9 mouse cellular contexts compared by ENCODE assay signal in genomic region chr19:10435908-10436307, GRCm38 (mm10). TPM values are rescaled to one million over a fixed set of nuclear protein-coding genes. Genes with fewer than 3 reads are reported as not detected.
A peak's percentile ranks its signal among the peaks of the same experiment; 100 is the strongest.
DNase-seq lines count a peak whose midpoint lies in the region; ATAC-seq and TF ChIP-seq lines count a peak whose summit lies in the region.
"Had no signal": no experiment of that assay in that cellular context is flagged by ENCODE, and none has a peak within 500 bp of the region (broad histone marks: within the 10 kb centered on the region; RNA-seq: fewer than 3 reads in every experiment).

No protein-coding gene starts in this region.

- DNase-seq in urinary bladder, postnatal 14 days (ENCODE audit: low spot score) = peak; percentile 69
- DNase-seq in urinary bladder, postnatal 10 days (ENCODE audit: low spot score) = no peak
- DNase-seq in cerebellum, adult 9-10 months = peak; percentile 91
- peak; percentile 61 to 69 for DNase-seq in frontal cortex, postnatal 25 days (ENCODE audit: low spot score in 2 of 2)
- DNase-seq in limb, embryonic 14.5 days (ENCODE audit: low spot score) = peak; percentile 48
- DNase-seq in thymus, postnatal 0 days (ENCODE audit: low spot score) = peak; percentile 61

- WGBS in intestine, postnatal 0 days = 23% methylated on average over 3 of the region's 3 CpGs
- 32% methylated on average over 3 of the region's 3 CpGs for WGBS in limb, embryonic 14.5 days
- 39% methylated on average over 3 of the region's 3 CpGs for WGBS in neural tube, embryonic 12.5 days

- peak; percentile 94 for TF ChIP-seq CTCF in intestine, postnatal 0 days (IDR thresholded peaks at IDR 0.05; ENCODE audit: low read depth)

- no peaks in the 10 kb centered on the region for H3K27me3 ChIP-seq in intestine, postnatal 0 days (replicated peaks; ENCODE audit: control insufficient read depth, insufficient read depth, low read length)
- H3K27me3 ChIP-seq in limb, embryonic 14.5 days (ENCODE audit: control insufficient read depth, insufficient read depth, low read length) = no peaks in the 10 kb centered on the region
- H3K27me3 ChIP-seq in neural tube, embryonic 12.5 days (replicated peaks) = peaks cover 3% of the 10 kb centered on the region; the same call in 1 of the 2 replicates

- no peaks in the 10 kb centered on the region for H3K9me3 ChIP-seq in intestine, postnatal 0 days (ENCODE audit: control insufficient read depth)
- H3K9me3 ChIP-seq in limb, embryonic 14.5 days (ENCODE audit: control insufficient read depth, low read length) = no peaks in the 10 kb centered on the region
- H3K9me3 ChIP-seq in neural tube, embryonic 12.5 days = no peaks in the 10 kb centered on the region
- H3K9me3 ChIP-seq: embryonic facial prominence, embryonic 13.5 days had no signal

- no peak overlapping the region for H3K4me2 ChIP-seq in intestine, postnatal 0 days (replicated peaks; ENCODE audit: low read depth)
- H3K4me2 ChIP-seq in limb, embryonic 14.5 days (replicated peaks; ENCODE audit: low read depth, low read length, severe bottlenecking) = no peak overlapping the region
- H3K4me2 ChIP-seq in neural tube, embryonic 12.5 days (replicated peaks) = no peak overlapping the region
- H3K4me2 ChIP-seq: embryonic facial prominence, embryonic 13.5 days had no signal

- ATAC-seq in intestine, postnatal 0 days = 0 out of 2 replicates have a peak, but pooled peaks have one; percentile 14
- ATAC-seq in limb, embryonic 14.5 days (ENCODE audit: low FRiP score, low read depth) = no peak
- peak; percentile 34; the same call in 1 of the 2 replicates for ATAC-seq in neural tube, embryonic 12.5 days (ENCODE audit: low FRiP score, low read depth)

- H3K4me1 ChIP-seq in intestine, postnatal 0 days (replicated peaks; ENCODE audit: control insufficient read depth, insufficient read depth, low read length) = no peaks in the 10 kb centered on the region
- no peaks in the 10 kb centered on the region for H3K4me1 ChIP-seq in limb, embryonic 14.5 days (ENCODE audit: control insufficient read depth, insufficient read depth, low read length)
- H3K4me1 ChIP-seq in neural tube, embryonic 12.5 days = no peaks in the 10 kb centered on the region

- H3K27ac ChIP-seq in intestine, postnatal 0 days (ENCODE audit: low read depth, low read length) = no peak overlapping the region
- no peak overlapping the region for H3K27ac ChIP-seq in limb, embryonic 14.5 days (replicated peaks; ENCODE audit: low read depth, low read length)
- no peak overlapping the region for H3K27ac ChIP-seq in neural tube, embryonic 12.5 days
- H3K27ac ChIP-seq: embryonic facial prominence, embryonic 13.5 days had no signal

- H3K36me3 ChIP-seq in intestine, postnatal 0 days (ENCODE audit: control insufficient read depth, insufficient read depth) = no peaks in the 10 kb centered on the region
- H3K36me3 ChIP-seq in limb, embryonic 14.5 days (ENCODE audit: control insufficient read depth, insufficient read depth, low read length) = no peaks in the 10 kb centered on the region
- 0 out of 2 replicates have a peak, but pooled peaks cover 2% of the 10 kb centered on the region for H3K36me3 ChIP-seq in neural tube, embryonic 12.5 days
- H3K36me3 ChIP-seq: embryonic facial prominence, embryonic 13.5 days had no signal

- H3K9ac ChIP-seq in intestine, postnatal 0 days (ENCODE audit: low read depth, low read length) = no peak overlapping the region
- no peak overlapping the region for H3K9ac ChIP-seq in limb, embryonic 14.5 days (ENCODE audit: low read depth, low read length, severe bottlenecking)
- H3K9ac ChIP-seq in neural tube, embryonic 12.5 days = no peak overlapping the region

- no peak for TF ChIP-seq POLR2A in limb, embryonic 14.5 days (IDR thresholded peaks at IDR 0.05; ENCODE audit: borderline replicate concordance, extremely low read depth, insufficient read depth, insufficient read length)

- H3K4me3 ChIP-seq in intestine, postnatal 0 days (ENCODE audit: low read depth, low read length) = no peak overlapping the region
- no peak overlapping the region for H3K4me3 ChIP-seq in limb, embryonic 14.5 days (replicated peaks; ENCODE audit: low read length)
- no peak overlapping the region for H3K4me3 ChIP-seq in neural tube, embryonic 12.5 days
- H3K4me3 ChIP-seq: embryonic facial prominence, embryonic 13.5 days had no signal

RNA-seq across cellular contexts. Expression of gene Lrrc10b, which starts 21.4 kb away (rescaled TPM):
- 12.5 and 14.3 TPM in 2 replicates for polyA plus RNA-seq in intestine, postnatal 0 days (2015; fragmentation: Nextera tagmentation; extraction: Ambion mirVana)
- 0.88 and 1.2 TPM in 2 replicates for polyA plus RNA-seq in limb, embryonic 14.5 days (2012; rRNA removed)
- polyA plus RNA-seq in limb, embryonic 14.5 days (2014; fragmentation: Nextera tagmentation; extraction: Ambion mirVana) = 0.43 and 0.84 TPM in 2 replicates
- 0.61 and 0.64 TPM in 2 replicates for polyA plus RNA-seq in neural tube, embryonic 12.5 days (2016; fragmentation: Nextera tagmentation; extraction: Ambion mirVana)
- polyA plus RNA-seq in thymus, postnatal 0 days (2015; fragmentation: Nextera tagmentation; extraction: Ambion mirVana) = 0.08 and 0.17 TPM in 2 replicates

RNA-seq across cellular contexts. Expression of gene Ppp1r32, which starts 46.8 kb away (rescaled TPM):
- polyA plus RNA-seq in intestine, postnatal 0 days (2015; fragmentation: Nextera tagmentation; extraction: Ambion mirVana) = 26.1 and 27.8 TPM in 2 replicates
- polyA plus RNA-seq in limb, embryonic 14.5 days (2012; rRNA removed) = 0.53 and 0.78 TPM in 2 replicates
- polyA plus RNA-seq in limb, embryonic 14.5 days (2014; fragmentation: Nextera tagmentation; extraction: Ambion mirVana) = 0.18 TPM in 1 of 2 replicates, not detected in the other
- polyA plus RNA-seq in neural tube, embryonic 12.5 days (2016; fragmentation: Nextera tagmentation; extraction: Ambion mirVana) = 0.51 TPM in 1 of 2 replicates, not detected in the other
- polyA plus RNA-seq in thymus, postnatal 0 days (2015; fragmentation: Nextera tagmentation; extraction: Ambion mirVana) = 0.49 and 0.57 TPM in 2 replicates

RNA-seq across cellular contexts. Expression of gene Syt7, which starts 47.0 kb away (rescaled TPM):
- 1.9 TPM in 2 replicates for polyA plus RNA-seq in intestine, postnatal 0 days (2015; fragmentation: Nextera tagmentation; extraction: Ambion mirVana)
- polyA plus RNA-seq in limb, embryonic 14.5 days (2012; rRNA removed) = 5.0 and 5.5 TPM in 2 replicates
- 2.0 and 2.2 TPM in 2 replicates for polyA plus RNA-seq in limb, embryonic 14.5 days (2014; fragmentation: Nextera tagmentation; extraction: Ambion mirVana)
- 4.8 and 5.4 TPM in 2 replicates for polyA plus RNA-seq in neural tube, embryonic 12.5 days (2016; fragmentation: Nextera tagmentation; extraction: Ambion mirVana)
- polyA plus RNA-seq in thymus, postnatal 0 days (2015; fragmentation: Nextera tagmentation; extraction: Ambion mirVana) = 0.23 and 0.60 TPM in 2 replicates

Comparison
In these comparisons a context has a peak if more than half of its experiments do, and no peak if none do; other contexts are left out.
1. RNA of gene Ppp1r32, which starts 46.8 kb away (polyA plus RNA-seq): 26.1 to 27.8 TPM in intestine, postnatal 0 days; 0.18 to 0.78 TPM in limb, embryonic 14.5 days, 0.49 to 0.57 TPM in thymus, postnatal 0 days and 0.51 TPM in neural tube, embryonic 12.5 days; every median in the first group is over 10 times any median in the second.